Mouse (Mus musculus): ENCODE measurements around the gene Gm11564. TPM values are rescaled to one million over a fixed set of nuclear protein-coding genes. Genes with fewer than 3 reads are reported as not detected.
"Not testable (repeated sequence)": the region's sequence is repeated elsewhere in the genome, so short reads cannot be mapped to it uniquely, and the experiment has no call there.

Gene Gm11564
- not detected for total RNA-seq (2021)
- long read RNA-seq, experiment 1, result 0 reads
- long read RNA-seq, experiment 2, result 0 reads

- DNase-seq (ENCODE audit: low spot score in 2 of 2), result not testable (repeated sequence)
Observed at GRCm38 (mm10) chr11:99815566-99815965, at the start of gene Gm11564. TSS of gene Gm11564 (minus strand) at chr11:99815666.

- not testable (repeated sequence) for DNase-seq (ENCODE audit: low spot score in 2 of 2)
Observed at GRCm38 (mm10) chr11:99864176-99864575, 48.7 kb upstream of the Gm11564 start, which contains the start of gene Gm11559. TSS of gene Gm11559 (plus strand) at chr11:99864476.

- DNase-seq (ENCODE audit: low spot score in 2 of 2), result no peak
Observed at GRCm38 (mm10) chr11:99858761-99859160, 43.3 kb upstream of the Gm11564 start.

GRCm38 (mm10) chr11:99857617-99858016, 42.2 kb upstream of the Gm11564 start, which contains the start of gene Gm11568:
TSS of gene Gm11568 (plus strand) at chr11:99857917.
- DNase-seq (ENCODE audit: low spot score in 2 of 2), result no peak

- DNase-seq (ENCODE audit: low spot score in 2 of 2), result no peak
Observed at GRCm38 (mm10) chr11:99854121-99854520, 38.7 kb upstream of the Gm11564 start.

- DNase-seq (ENCODE audit: low spot score in 2 of 2), result no peak
Observed at GRCm38 (mm10) chr11:99851508-99851907, 36.0 kb upstream of the Gm11564 start, which contains the start of gene Krtap4-16. TSS of gene Krtap4-16 (minus strand) at chr11:99851608.

- no peak for DNase-seq (ENCODE audit: low spot score in 2 of 2)
Observed at GRCm38 (mm10) chr11:99846746-99847145, 31.3 kb upstream of the Gm11564 start.

GRCm38 (mm10) chr11:99842185-99842584, 26.7 kb upstream of the Gm11564 start:
- no peak for DNase-seq (ENCODE audit: low spot score in 2 of 2)

- DNase-seq (ENCODE audit: low spot score in 2 of 2), result no peak
Observed at GRCm38 (mm10) chr11:99837966-99838365, 22.5 kb upstream of the Gm11564 start, which contains the start of gene 2300003K06Rik. TSS of gene 2300003K06Rik (minus strand) at chr11:99838066.

- not testable (repeated sequence) for DNase-seq (ENCODE audit: low spot score in 2 of 2)
Observed at GRCm38 (mm10) chr11:99809792-99810191, 5.7 kb downstream of the Gm11564 start, which contains the start of gene Krtap4-13. TSS of gene Krtap4-13 (minus strand) at chr11:99809892.

- DNase-seq (ENCODE audit: low spot score in 2 of 2), result not testable (repeated sequence)
Observed at GRCm38 (mm10) chr11:99804346-99804745, 11.1 kb downstream of the Gm11564 start, which contains the start of gene Gm11554. TSS of gene Gm11554 (minus strand) at chr11:99804446.

- not testable (repeated sequence) for DNase-seq (ENCODE audit: low spot score in 2 of 2)
Observed at GRCm38 (mm10) chr11:99798832-99799231, 16.6 kb downstream of the Gm11564 start, which contains the start of gene Gm11569. TSS of gene Gm11569 (minus strand) at chr11:99798932.

GRCm38 (mm10) chr11:99793367-99793766, 22.1 kb downstream of the Gm11564 start, which contains the start of gene Gm11596:
TSS of gene Gm11596 (minus strand) at chr11:99793467.
- no peak for DNase-seq (ENCODE audit: low spot score in 2 of 2)

- DNase-seq (ENCODE audit: low spot score in 2 of 2), result not testable (repeated sequence)
Observed at GRCm38 (mm10) chr11:99784900-99785299, 30.6 kb downstream of the Gm11564 start, which contains the start of gene Krtap4-9. TSS of gene Krtap4-9 (plus strand) at chr11:99785200.

GRCm38 (mm10) chr11:99780604-99781003, 34.9 kb downstream of the Gm11564 start, which contains the start of gene Krtap4-8:
TSS of gene Krtap4-8 (minus strand) at chr11:99780704.
- DNase-seq (ENCODE audit: low spot score in 2 of 2), result no peak

- DNase-seq (ENCODE audit: low spot score in 2 of 2), result no peak
Observed at GRCm38 (mm10) chr11:99778401-99778800, 37.1 kb downstream of the Gm11564 start.

GRCm38 (mm10) chr11:99772813-99773212, 42.7 kb downstream of the Gm11564 start, which contains the start of gene Gm11595:
TSS of gene Gm11595 (minus strand) at chr11:99772913.
- not testable (repeated sequence) for DNase-seq (ENCODE audit: low spot score in 2 of 2)

GRCm38 (mm10) chr11:99768410-99768809, 47.1 kb downstream of the Gm11564 start:
- DNase-seq (ENCODE audit: low spot score in 2 of 2), result no peak
